Mouse (Mus musculus) embryonic facial prominence, embryonic 10.5 days (tissue): ENCODE results near the gene Tnfaip6. TPM values are rescaled to one million over a fixed set of nuclear protein-coding genes. Genes with fewer than 3 reads are reported as not detected.

Experiments used
- polyA plus RNA-seq: library from polyadenylated mRNA; unstranded; fragments of >200 nt; fragmentation: Nextera tagmentation; extraction: Ambion mirVana; gene quantifications from 2 replicates; pipeline ENCODE4 v1.2.1, GENCODE M21; 2016

The Tnfaip6 gene
- polyA plus RNA-seq, 1 experiment from 2014 or later, result 57.7 TPM

Other genes starting within 250 kb of the Tnfaip6 start
- gene Rbm43, start 102.8 kb upstream of the Tnfaip6 start, polyA plus RNA-seq, result 7.8 and 7.9 TPM in 2 replicates
- gene Nmi, start 64.5 kb upstream of the Tnfaip6 start, polyA plus RNA-seq, result 4.4 and 6.1 TPM in 2 replicates
- 41.0 and 43.4 TPM in 2 replicates for gene Rif1, start 34.8 kb downstream of the Tnfaip6 start, polyA plus RNA-seq